Mouse (Mus musculus): Measurements from ENCODE around the gene Nkx6-2.

- TF ChIP-seq EP300 (optimal IDR thresholded peaks at IDR 0.05) (no peak), CTCF (IDR thresholded peaks at IDR 0.05; ENCODE audit: low read depth) (no peak)
Observed at GRCm38 (mm10) chr7:139544706-139545625, 37.6 kb downstream of the Nkx6-2 start.
